Mouse (Mus musculus) cortical plate, adult 2 months (tissue): ENCODE measurements around the gene Palld.

Experiments used
- CTCF ChIP-seq: fragments of 200-500 bp; IDR thresholded peaks from 2 replicates; pipeline ENCODE4 v1.5.1; 2011; ENCODE audit warnings: mild to moderate bottlenecking, control low read depth, low read length; ENCODE audit not compliant: insufficient read depth; ENCODE audit errors: extremely low read depth
- POLR2A ChIP-seq: fragments of 200-500 bp; IDR thresholded peaks from 2 replicates; pipeline ENCODE4 v1.6.1; 2011; ENCODE audit warnings: mild to moderate bottlenecking, low read length, control low read depth; ENCODE audit not compliant: insufficient read depth; ENCODE audit errors: extremely low read depth

DNA sequence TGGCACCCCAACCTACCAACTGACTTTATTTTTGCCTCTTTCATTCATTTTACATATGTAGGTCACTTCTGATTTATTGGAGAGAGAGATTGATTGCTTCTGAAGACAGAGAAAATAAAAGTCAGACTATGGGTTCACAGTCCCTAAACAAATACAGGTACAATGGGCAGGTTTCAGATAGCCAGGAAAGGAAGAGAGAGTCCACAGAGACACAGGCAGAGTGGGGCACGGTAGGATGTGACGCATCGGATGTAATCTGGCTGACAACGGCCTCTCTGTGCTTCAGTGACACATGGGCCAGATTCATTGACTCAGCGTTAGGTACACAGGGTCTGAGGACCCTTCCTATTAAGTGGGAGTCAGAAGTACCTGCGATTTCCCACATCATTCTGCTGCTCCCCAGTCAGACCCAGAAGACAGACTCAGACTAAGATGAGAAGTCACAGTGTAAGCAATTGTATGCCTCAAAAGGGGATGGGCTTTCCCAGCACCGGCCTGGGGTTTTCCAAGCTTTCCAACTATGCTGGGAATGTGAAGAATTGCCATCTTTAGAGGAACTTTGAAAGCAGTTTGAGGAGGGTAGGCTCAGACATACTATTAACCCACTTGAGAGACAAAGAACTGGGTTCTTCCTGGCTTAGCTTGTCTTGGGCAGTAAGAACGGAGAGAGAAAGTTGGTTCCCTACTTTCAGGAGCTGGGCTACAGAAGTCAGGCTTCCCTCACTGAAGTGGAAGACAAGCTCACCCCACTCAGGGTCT is 329.1 kb downstream of the Palld start:
- no peak for TF ChIP-seq POLR2A
- no peak for TF ChIP-seq CTCF
